Mouse (Mus musculus): Measurements from ENCODE around the gene Dlg2. TPM values are rescaled to one million over a fixed set of nuclear protein-coding genes. Genes with fewer than 3 reads are reported as not detected.

The Dlg2 gene
- polyA plus RNA-seq, 1 experiment = not detected

GRCm38 (mm10) chr7:92150768-92151167 is 1674.3 kb downstream of the Dlg2 start:
- no peak overlapping the region for H3K27ac ChIP-seq (ENCODE audit: insufficient read depth, low read depth, low read length)

GRCm38 (mm10) chr7:92154603-92155002 is 1678.1 kb downstream of the Dlg2 start:
- TF ChIP-seq CTCF (IDR thresholded peaks at IDR 0.05; ENCODE audit: low read depth, low read length) = no peak
- no peak for TF ChIP-seq POLR2A (IDR thresholded peaks at IDR 0.05; ENCODE audit: borderline replicate concordance, low read depth, low read length)
- Histone ChIP-seq H3K4me1 (ENCODE audit: control insufficient read depth, insufficient read depth, low read length) (no peaks in the 10 kb centered on the region), H3K4me3 (ENCODE audit: insufficient read depth, low read length) (no peak overlapping the region), H3K27ac (ENCODE audit: insufficient read depth, low read depth, low read length) (no peak overlapping the region)

More at GRCm38 (mm10) chr7:92150768-92151167, 1674.3 kb downstream of the Dlg2 start:
- Histone ChIP-seq H3K4me1 (ENCODE audit: control insufficient read depth, insufficient read depth, low read length) (no peaks in the 10 kb centered on the region), H3K4me3 (ENCODE audit: insufficient read depth, low read length) (no peak overlapping the region)
- TF ChIP-seq POLR2A (IDR thresholded peaks at IDR 0.05; ENCODE audit: borderline replicate concordance, low read depth, low read length) = no peak
- TF ChIP-seq CTCF (IDR thresholded peaks at IDR 0.05; ENCODE audit: low read depth, low read length) = no peak

DNA sequence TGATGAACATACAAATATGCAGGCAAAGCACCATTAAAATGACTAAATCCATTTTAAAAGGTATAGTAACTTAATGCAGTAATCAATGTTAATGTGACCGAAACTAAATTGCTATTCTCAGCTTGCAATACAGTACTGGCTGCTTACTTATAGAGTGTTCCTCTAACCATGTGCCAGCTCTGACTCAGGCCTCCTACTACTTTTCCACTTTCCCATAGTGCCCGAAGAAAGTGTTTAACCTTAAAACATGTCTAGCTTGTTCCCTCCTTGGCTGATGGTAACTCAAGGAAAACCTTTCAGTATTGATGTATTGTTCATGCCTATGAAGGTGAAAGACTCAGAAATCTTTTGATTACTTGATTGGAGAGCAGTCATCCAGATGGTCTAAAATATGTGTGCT is 1686.7 kb downstream of the Dlg2 start:
- TF ChIP-seq POLR2A (IDR thresholded peaks at IDR 0.05; ENCODE audit: borderline replicate concordance, low read depth, low read length) (no peak), CTCF (IDR thresholded peaks at IDR 0.05; ENCODE audit: low read depth, low read length) (no peak)
- Histone ChIP-seq H3K4me1 (ENCODE audit: control insufficient read depth, insufficient read depth, low read length) (no peaks in the 10 kb centered on the region), H3K27ac (ENCODE audit: insufficient read depth, low read depth, low read length) (no peak overlapping the region), H3K4me3 (ENCODE audit: insufficient read depth, low read length) (no peak overlapping the region)

GRCm38 (mm10) chr7:92164316-92164715 is 1687.8 kb downstream of the Dlg2 start:
- no peak overlapping the region for H3K4me3 ChIP-seq (ENCODE audit: insufficient read depth, low read length)
- H3K27ac ChIP-seq (ENCODE audit: insufficient read depth, low read depth, low read length) = no peak overlapping the region
- TF ChIP-seq POLR2A (IDR thresholded peaks at IDR 0.05; ENCODE audit: borderline replicate concordance, low read depth, low read length) (no peak), CTCF (IDR thresholded peaks at IDR 0.05; ENCODE audit: low read depth, low read length) (no peak)
- no peaks in the 10 kb centered on the region for H3K4me1 ChIP-seq (ENCODE audit: control insufficient read depth, insufficient read depth, low read length)

GRCm38 (mm10) chr7:92164875-92165518 is 1688.5 kb downstream of the Dlg2 start:
- Histone ChIP-seq H3K4me3 (ENCODE audit: insufficient read depth, low read length) (no peak overlapping the region), H3K4me1 (ENCODE audit: control insufficient read depth, insufficient read depth, low read length) (no peaks in the 10 kb centered on the region), H3K27ac (ENCODE audit: insufficient read depth, low read depth, low read length) (no peak overlapping the region)
- no peak for TF ChIP-seq POLR2A (IDR thresholded peaks at IDR 0.05; ENCODE audit: borderline replicate concordance, low read depth, low read length)
- no peak for TF ChIP-seq CTCF (IDR thresholded peaks at IDR 0.05; ENCODE audit: low read depth, low read length)

DNA sequence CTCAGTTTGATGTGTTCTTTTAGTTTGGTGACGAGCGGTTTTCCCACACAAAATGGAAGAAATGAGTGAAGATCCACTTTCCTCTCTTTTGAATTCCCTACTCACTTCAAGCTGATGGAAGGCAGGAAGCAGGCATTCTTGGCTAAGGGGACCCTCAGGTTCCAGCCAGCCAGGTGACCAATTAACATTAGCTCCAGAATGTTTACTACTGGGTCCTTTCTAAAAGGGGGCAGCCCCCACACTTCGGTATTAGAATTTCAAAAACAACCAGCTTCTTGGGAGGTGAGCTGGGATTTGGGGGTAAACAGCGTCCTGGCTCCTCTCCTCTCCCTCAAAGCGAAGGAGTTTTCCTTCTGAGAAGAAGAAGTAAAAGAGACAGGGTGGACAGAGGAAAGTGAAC is 1703.6 kb downstream of the Dlg2 start:
- no peaks in the 10 kb centered on the region for H3K4me1 ChIP-seq (ENCODE audit: control insufficient read depth, insufficient read depth, low read length)
- H3K4me3 ChIP-seq (ENCODE audit: insufficient read depth, low read length) = no peak overlapping the region
- no peak overlapping the region for H3K27ac ChIP-seq (ENCODE audit: insufficient read depth, low read depth, low read length)
- TF ChIP-seq CTCF (IDR thresholded peaks at IDR 0.05; ENCODE audit: low read depth, low read length) = no peak
- no peak for TF ChIP-seq POLR2A (IDR thresholded peaks at IDR 0.05; ENCODE audit: borderline replicate concordance, low read depth, low read length)

DNA sequence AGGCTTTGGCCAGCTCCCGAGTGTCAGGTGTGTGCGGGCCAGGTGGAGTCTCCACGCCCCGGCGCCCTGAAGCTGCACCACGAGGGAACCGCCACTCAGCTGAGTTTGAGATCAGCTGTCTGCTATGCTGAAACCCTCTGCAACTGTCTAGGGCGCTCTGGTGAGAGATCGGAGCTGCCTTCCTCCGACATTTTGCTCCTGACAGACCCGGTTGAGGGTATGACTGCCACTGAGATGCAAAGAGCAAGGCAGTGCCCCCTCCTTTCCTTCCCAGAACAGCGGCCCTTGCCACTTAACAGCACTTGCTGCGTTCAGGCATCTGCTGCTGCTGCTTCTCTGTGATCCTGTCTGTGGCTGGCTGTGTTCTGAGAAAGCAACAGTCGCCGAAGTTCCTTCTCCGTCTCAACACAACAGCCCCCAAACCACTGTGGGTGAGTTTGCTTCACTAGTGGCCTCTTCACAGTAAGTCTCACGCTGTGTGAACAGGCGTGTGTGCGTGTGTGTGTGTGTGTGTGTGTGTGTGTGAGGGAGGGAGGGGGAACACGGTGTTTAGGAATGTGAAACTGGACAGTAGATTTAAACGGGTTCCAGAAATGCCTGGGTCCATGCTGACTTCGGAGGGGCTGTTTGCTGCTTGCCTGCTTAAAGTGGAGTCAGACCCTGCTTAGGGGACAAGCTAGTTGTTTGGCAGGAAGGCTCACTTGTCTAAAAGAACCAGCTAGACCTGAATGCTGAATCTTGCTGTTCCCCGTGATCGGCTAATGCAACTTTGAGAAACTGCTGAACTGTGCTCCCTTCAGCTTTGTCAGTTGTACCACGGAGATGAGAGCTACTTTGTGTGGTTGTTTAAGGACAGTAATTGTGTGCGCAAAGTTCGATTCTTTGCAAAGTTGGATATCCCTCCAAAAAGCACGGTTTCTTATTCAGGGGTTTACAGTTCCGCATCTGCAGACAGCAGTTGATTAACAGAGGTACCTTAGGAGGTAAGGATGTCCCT is 1704.4 kb downstream of the Dlg2 start:
- H3K4me1 ChIP-seq (ENCODE audit: control insufficient read depth, insufficient read depth, low read length) = no peaks in the 10 kb centered on the region
- no peak overlapping the region for H3K27ac ChIP-seq (ENCODE audit: insufficient read depth, low read depth, low read length)
- no peak overlapping the region for H3K4me3 ChIP-seq (ENCODE audit: insufficient read depth, low read length)
- no peak for TF ChIP-seq POLR2A (IDR thresholded peaks at IDR 0.05; ENCODE audit: borderline replicate concordance, low read depth, low read length)
- TF ChIP-seq CTCF (IDR thresholded peaks at IDR 0.05; ENCODE audit: low read depth, low read length) = no peak

DNA sequence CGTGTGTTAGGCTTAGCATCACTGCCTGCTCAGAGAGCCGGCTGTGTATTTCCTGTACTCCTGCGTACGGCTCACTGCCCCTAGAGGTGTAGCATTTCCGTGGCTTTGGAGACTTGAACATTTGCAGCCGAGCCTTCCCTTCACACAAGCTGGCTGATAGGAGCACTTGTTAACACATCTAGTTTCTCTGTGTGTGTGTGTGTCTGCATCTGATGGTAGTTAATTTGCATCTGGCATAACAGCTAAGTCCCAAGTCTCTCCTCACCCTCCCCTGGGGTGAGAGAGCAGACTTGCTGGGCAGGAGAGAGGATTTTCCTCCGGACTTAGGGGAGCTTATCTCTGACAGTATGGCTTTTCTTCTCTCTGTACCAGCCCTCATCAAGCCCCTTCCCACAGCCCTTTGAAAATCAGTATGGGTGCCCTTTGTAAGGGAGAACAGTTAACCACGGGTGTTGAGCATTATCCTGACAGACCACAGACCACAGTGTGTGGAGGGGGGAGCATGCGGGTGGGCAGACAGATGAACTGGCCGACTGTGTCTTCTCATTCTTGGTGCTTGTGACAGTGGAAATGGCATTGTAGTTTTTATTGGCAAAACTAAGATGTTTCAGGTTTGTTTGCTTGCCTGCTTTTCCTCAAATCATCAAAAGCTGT is 1705.6 kb downstream of the Dlg2 start:
- Histone ChIP-seq H3K4me3 (ENCODE audit: insufficient read depth, low read length) (no peak overlapping the region), H3K27ac (ENCODE audit: insufficient read depth, low read depth, low read length) (no peak overlapping the region), H3K4me1 (ENCODE audit: control insufficient read depth, insufficient read depth, low read length) (no peaks in the 10 kb centered on the region)
- TF ChIP-seq POLR2A (IDR thresholded peaks at IDR 0.05; ENCODE audit: borderline replicate concordance, low read depth, low read length) (no peak), CTCF (IDR thresholded peaks at IDR 0.05; ENCODE audit: low read depth, low read length) (no peak)

DNA sequence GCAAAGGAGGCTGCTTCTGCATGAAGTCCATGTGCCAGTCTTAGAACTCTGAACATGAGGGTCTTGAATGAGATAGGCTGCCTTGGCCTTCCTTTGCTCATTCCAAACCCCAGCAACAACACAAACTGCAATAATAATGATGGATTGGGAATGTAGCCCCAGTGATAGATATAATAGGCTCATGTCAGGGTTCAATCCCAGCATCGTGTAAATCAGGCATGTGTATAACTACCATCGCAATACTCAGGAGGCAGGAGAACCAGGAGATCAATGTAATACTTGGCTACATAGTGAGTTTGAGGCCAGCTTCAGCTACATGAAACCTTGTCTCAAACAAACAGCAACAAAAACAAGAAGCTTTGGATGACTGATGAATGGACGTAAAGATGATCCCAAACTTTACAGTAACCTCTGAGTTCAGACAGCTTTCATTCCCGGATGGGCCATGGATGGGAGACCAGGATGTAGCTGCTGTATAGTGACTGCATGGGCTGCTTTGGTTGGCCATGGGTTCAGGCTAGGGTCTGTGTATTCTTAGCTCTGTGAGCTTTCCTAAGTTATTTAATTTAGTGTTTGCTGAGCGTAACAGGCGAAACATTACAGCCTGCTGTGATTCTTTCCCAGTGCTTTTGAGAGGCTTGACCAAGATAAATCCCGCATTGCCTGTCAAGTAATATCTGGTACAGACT is 1708.0 kb downstream of the Dlg2 start:
- TF ChIP-seq CTCF (IDR thresholded peaks at IDR 0.05; ENCODE audit: low read depth, low read length) (no peak), POLR2A (IDR thresholded peaks at IDR 0.05; ENCODE audit: borderline replicate concordance, low read depth, low read length) (no peak)
- H3K4me3 ChIP-seq (ENCODE audit: insufficient read depth, low read length) = no peak overlapping the region
- no peaks in the 10 kb centered on the region for H3K4me1 ChIP-seq (ENCODE audit: control insufficient read depth, insufficient read depth, low read length)
- H3K27ac ChIP-seq (ENCODE audit: insufficient read depth, low read depth, low read length) = no peak overlapping the region

Measured in bone marrow macrophage, adult 2 months (primary cell).